Mouse (Mus musculus) neutrophil, adult 83 days (primary cell): ENCODE data around the gene Cnppd1. TPM values are rescaled to one million over a fixed set of nuclear protein-coding genes. Genes with fewer than 3 reads are reported as not detected.

Experiments
- total RNA-seq, 2 experiments: library from RNA; stranded (reverse); gene quantifications; one replicate each; pipeline ENCODE4 v1.2.4; 2023

Gene Cnppd1
- 100 to 1,000 TPM; 107 to 118 TPM for total RNA-seq

GRCm38 (mm10) chr1:75142301-75143261, at the start of gene Cnppd1, which contains the start of gene Retreg2:
Cnppd1 (minus strand) TSS chr1:75142711.
Retreg2 (plus strand) TSS chr1:75142778.

DNA sequence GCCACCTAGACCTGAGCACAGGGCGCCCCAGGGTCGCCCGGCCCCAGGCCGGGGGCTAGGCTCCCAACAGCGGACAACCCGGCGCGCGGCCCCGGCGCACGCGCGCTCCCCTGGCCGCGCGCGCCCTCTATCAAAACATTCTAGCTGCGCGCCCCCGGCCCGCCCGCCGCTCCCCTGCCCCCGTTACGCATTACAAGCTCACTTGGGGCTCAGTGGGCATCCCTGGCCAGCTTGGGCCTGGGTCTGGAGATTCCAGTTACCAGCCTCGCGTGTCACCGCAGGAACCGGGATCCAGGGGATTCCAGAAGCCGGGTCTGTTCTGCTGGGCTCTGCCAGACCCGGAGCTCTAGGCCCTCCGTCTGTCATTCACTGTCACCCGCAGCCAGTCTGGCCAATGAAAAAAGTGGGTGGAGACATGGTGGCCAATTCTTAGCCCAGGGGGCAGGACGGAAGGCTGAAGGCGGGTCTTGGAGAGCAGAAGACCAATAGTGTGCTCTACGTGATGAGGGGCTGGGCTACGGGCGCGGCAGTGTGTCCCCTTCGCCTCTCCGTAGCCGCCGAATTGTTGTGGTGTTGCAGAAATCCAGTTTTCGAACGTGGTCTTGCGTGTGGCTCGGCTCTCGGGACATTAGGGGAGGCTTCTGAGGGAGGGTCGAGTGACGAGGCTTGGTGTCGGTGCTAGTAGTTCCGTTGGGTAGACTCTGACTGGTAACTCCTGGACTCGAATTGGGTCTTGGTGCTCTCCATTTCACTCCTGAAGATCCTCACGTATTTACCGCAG, 49.3 kb upstream of the Cnppd1 start, which contains the start of the genes Ankzf1 and Atg9a:
Gene Ankzf1 (plus strand): TSS at position 530 of the 781 bp plus-strand sequence.
Gene Atg9a (minus strand): TSS at position 575 of the 781 bp plus-strand sequence.

DNA sequence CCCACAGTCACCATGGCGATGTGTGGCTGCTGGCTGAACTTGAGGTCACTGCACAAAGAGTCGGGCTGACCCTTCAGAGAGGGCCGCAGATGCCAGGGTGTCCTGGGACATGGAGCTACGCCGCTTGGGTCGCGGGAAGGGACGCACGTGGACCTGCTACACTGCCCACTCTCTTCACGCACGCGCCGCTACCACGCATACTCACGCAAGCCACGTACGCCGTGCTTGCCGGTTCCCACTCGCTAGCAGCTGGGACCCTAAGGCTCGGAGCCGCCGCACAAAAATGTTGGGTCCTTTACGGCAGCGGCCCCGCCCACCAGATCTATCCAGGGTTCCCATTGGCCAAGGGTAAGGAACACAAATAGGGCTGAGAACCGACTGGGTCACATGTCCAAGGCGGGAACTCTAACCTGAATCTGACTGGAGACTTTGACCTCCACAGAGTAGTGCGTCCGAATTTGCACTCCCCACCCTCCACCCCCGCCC, 37.6 kb upstream of the Cnppd1 start, which contains the start of gene Abcb6:
Gene Abcb6 (minus strand): TSS at position 288 of the 486 bp plus-strand sequence.

GRCm38 (mm10) chr1:75168472-75169464, 26.3 kb upstream of the Cnppd1 start, which contains the start of gene Zfand2b:
Zfand2b (plus strand) TSS chr1:75168646.

DNA sequence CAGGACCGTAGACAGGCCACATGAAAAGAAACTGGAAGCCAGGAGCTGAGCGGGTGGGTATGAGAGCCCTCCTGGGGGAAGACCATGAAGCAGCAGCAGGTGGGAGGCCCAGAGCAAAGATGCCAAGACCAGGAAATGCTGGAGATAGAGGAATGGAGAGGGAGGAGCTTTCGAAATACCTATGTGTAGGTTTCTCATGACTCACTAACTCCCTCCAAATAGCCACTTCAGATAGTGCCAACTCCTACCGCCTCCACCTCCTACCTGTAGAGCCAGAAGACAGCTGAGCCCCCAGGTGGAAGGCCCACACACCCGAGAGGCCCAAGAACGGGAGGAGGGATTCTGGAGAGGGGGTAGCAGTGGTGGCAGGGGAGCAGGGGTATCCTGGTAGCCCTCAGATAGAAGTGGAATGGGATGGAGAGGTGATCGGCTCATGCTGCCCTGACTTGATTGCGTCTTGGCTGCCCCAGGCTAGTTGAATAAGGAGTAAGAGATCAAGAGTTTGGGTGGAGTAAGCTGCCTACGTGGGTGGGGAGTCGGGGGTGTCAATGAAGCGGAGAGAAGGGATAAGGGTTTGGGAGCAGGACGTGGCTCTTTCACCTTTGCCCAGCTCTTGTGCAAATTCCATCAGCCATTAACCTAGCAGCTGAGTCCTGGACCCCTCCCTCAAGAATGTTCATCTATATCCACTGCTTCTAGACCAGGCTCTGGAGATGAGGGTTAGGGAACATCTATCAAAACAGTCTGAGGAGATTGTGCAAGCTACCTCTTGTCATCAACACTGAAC, 8.9 kb downstream of the Cnppd1 start, which contains the start of gene Slc23a3:
Gene Slc23a3 (minus strand): TSS at position 470 of the 787 bp plus-strand sequence.

GRCm38 (mm10) chr1:75124346-75125321, 17.9 kb downstream of the Cnppd1 start, which contains the start of gene Nhej1:
Nhej1 (minus strand) TSS chr1:75125200.

Other genes starting within 250 kb of the Cnppd1 start
- gene Cryba2, start 249.6 kb downstream of the Cnppd1 start, total RNA-seq: not detected
- gene Cfap65, start 207.1 kb downstream of the Cnppd1 start, total RNA-seq: not detected
- under 1 TPM; 0.31 to 0.57 TPM for gene Ihh, start 191.0 kb downstream of the Cnppd1 start, total RNA-seq
- gene Nhej1, start 17.5 kb downstream of the Cnppd1 start, total RNA-seq: 1 to 10 TPM; 6.2 to 7.5 TPM
- gene Slc23a3, start 8.8 kb downstream of the Cnppd1 start, total RNA-seq: 1 to 10 TPM in 1 of 2 experiments, under 1 TPM in 1; 0.97 to 1.7 TPM
- 10 to 100 TPM; 67.3 to 75.8 TPM for gene Retreg2, start 67 bp upstream of the Cnppd1 start, total RNA-seq
- gene Zfand2b, start 25.9 kb upstream of the Cnppd1 start, total RNA-seq: 10 to 100 TPM; 52.0 to 53.7 TPM
- 10 to 100 TPM in 1 of 2 experiments, 1 to 10 TPM in 1; 9.1 to 15.4 TPM for gene Abcb6, start 37.7 kb upstream of the Cnppd1 start, total RNA-seq
- gene Ankzf1, start 49.4 kb upstream of the Cnppd1 start, total RNA-seq: 10 to 100 TPM; 20.1 to 20.9 TPM
- 10 to 100 TPM; 69.5 to 69.6 TPM for gene Atg9a, start 49.5 kb upstream of the Cnppd1 start, total RNA-seq
- gene Glb1l, start 68.1 kb upstream of the Cnppd1 start, total RNA-seq: 10 to 100 TPM; 20.6 to 23.3 TPM
- gene Stk16, start 68.1 kb upstream of the Cnppd1 start, total RNA-seq: 100 to 1,000 TPM; 136 to 150 TPM
- gene Tuba4a, start 77.2 kb upstream of the Cnppd1 start, total RNA-seq: 100 to 1,000 TPM; 408 to 432 TPM
- not detected for gene A630095N17Rik, start 89.4 kb upstream of the Cnppd1 start, total RNA-seq
- gene Dnajb2, start 93.7 kb upstream of the Cnppd1 start, total RNA-seq: 10 to 100 TPM; 13.0 to 17.9 TPM
- gene Ptprn, start 121.8 kb upstream of the Cnppd1 start, total RNA-seq: not detected
- not detected for gene Resp18, start 135.7 kb upstream of the Cnppd1 start, total RNA-seq
- 10 to 100 TPM; 26.2 to 31.6 TPM for gene Dnpep, start 175.3 kb upstream of the Cnppd1 start, total RNA-seq
- gene Des, start 217.6 kb upstream of the Cnppd1 start, total RNA-seq: under 1 TPM; 0.11 to 0.38 TPM
- gene Speg, start 232.6 kb upstream of the Cnppd1 start, total RNA-seq: not detected